Mouse (Mus musculus): Measurements from ENCODE around the gene Rad51d. TPM values are rescaled to one million over a fixed set of nuclear protein-coding genes. Genes with fewer than 3 reads are reported as not detected.
"Not testable (repeated sequence)": the region's sequence is repeated elsewhere in the genome, so short reads cannot be mapped to it uniquely, and the experiment has no call there.

Rad51d gene
- polyA plus RNA-seq, 1 experiment from 2014 or later = 14.3 TPM

DNA sequence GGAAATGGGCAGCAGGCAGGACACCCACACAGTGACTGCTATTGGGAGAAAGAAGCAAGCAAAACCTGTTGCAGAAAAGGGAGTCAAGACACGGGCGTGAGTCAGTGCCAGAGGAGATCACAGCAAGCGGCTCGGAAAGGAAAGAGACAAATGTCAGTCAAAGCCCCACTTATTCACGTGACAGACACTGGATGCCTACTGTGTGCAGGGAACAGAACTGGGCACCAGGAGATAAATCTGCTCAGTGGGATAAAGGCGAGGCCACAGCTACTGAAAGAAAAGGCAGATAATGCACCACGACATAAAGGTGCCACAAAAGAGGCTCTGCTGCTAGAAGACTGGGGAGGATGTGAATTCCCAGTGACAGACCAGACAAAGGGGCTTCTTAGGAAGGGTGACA lies 52.6 kb downstream of the Rad51d start:
- H3K27me3 ChIP-seq = no peaks in the 10 kb centered on the region
- no peaks in the 10 kb centered on the region for H3K9me3 ChIP-seq (replicated peaks)
- H3K9ac ChIP-seq = no peak overlapping the region
- H3K4me3 ChIP-seq (replicated peaks) = no peak overlapping the region
- peaks cover 15% of the 10 kb centered on the region for H3K4me1 ChIP-seq
- no peak for ATAC-seq (ENCODE audit: insufficient number of reproducible peaks, low FRiP score, low TSS enrichment, low read depth)
- no peak overlapping the region; the same call in 1 of the 2 replicates for H3K27ac ChIP-seq (replicated peaks)
- no peaks in the 10 kb centered on the region for H3K36me3 ChIP-seq
- H3K4me2 ChIP-seq (replicated peaks) = no peak overlapping the region
- 41% methylated on average over 7 of the region's 7 CpGs for WGBS

- Histone ChIP-seq H3K27me3 (no peaks in the 10 kb centered on the region), H3K27ac (replicated peaks) (no peak overlapping the region), H3K36me3 (no peaks in the 10 kb centered on the region), H3K9ac (no peak overlapping the region), H3K4me1 (peaks cover 15% of the 10 kb centered on the region), H3K4me3 (replicated peaks) (no peak overlapping the region), H3K9me3 (replicated peaks) (no peaks in the 10 kb centered on the region), H3K4me2 (replicated peaks) (no peak overlapping the region)
- 40% methylated on average over 7 of the region's 7 CpGs for WGBS
- peak; percentile 26; the same call in 1 of the 2 replicates for ATAC-seq (ENCODE audit: insufficient number of reproducible peaks, low FRiP score, low TSS enrichment, low read depth)
Observed at GRCm38 (mm10) chr11:82837192-82837591, 53.2 kb downstream of the Rad51d start.

GRCm38 (mm10) chr11:82835616-82836432 lies 54.6 kb downstream of the Rad51d start:
- no peaks in the 10 kb centered on the region for H3K36me3 ChIP-seq
- 73% methylated on average over 11 of the region's 11 CpGs for WGBS
- peaks cover 27% of the 10 kb centered on the region for H3K4me1 ChIP-seq
- H3K4me3 ChIP-seq (replicated peaks) = no peak overlapping the region
- H3K27me3 ChIP-seq = no peaks in the 10 kb centered on the region
- no peak overlapping the region for H3K4me2 ChIP-seq (replicated peaks)
- ATAC-seq (ENCODE audit: insufficient number of reproducible peaks, low FRiP score, low TSS enrichment, low read depth) = no peak
- no peaks in the 10 kb centered on the region for H3K9me3 ChIP-seq (replicated peaks)
- H3K27ac ChIP-seq (replicated peaks) = no peak overlapping the region
- H3K9ac ChIP-seq = no peak overlapping the region

- not testable (repeated sequence) for H3K36me3 ChIP-seq; ATAC-seq (ENCODE audit: insufficient number of reproducible peaks, low FRiP score, low TSS enrichment, low read depth); H3K27ac ChIP-seq (replicated peaks); H3K4me3 ChIP-seq (replicated peaks); H3K9ac ChIP-seq; H3K4me2 ChIP-seq (replicated peaks); H3K9me3 ChIP-seq (replicated peaks); H3K27me3 ChIP-seq
- 87% methylated on average over 7 of the region's 7 CpGs for WGBS
- H3K4me1 ChIP-seq = peaks cover 28% of the 10 kb centered on the region
Observed at GRCm38 (mm10) chr11:82834359-82834758, 56.1 kb downstream of the Rad51d start.

- Histone ChIP-seq H3K4me1 (peaks cover 28% of the 10 kb centered on the region), H3K27ac (replicated peaks) (no peak overlapping the region), H3K36me3 (no peaks in the 10 kb centered on the region), H3K9ac (no peak overlapping the region), H3K4me2 (replicated peaks) (no peak overlapping the region), H3K27me3 (no peaks in the 10 kb centered on the region), H3K4me3 (replicated peaks) (no peak overlapping the region), H3K9me3 (replicated peaks) (no peaks in the 10 kb centered on the region)
- WGBS = 86% methylated on average over 8 of the region's 8 CpGs
- no peak for ATAC-seq (ENCODE audit: insufficient number of reproducible peaks, low FRiP score, low TSS enrichment, low read depth)
Observed at GRCm38 (mm10) chr11:82833929-82834328, 56.5 kb downstream of the Rad51d start.

- ATAC-seq (ENCODE audit: insufficient number of reproducible peaks, low FRiP score, low TSS enrichment, low read depth); H3K4me3 ChIP-seq (replicated peaks); H3K27me3 ChIP-seq; H3K36me3 ChIP-seq; H3K27ac ChIP-seq (replicated peaks); H3K9me3 ChIP-seq (replicated peaks); H3K4me2 ChIP-seq (replicated peaks); H3K9ac ChIP-seq: not testable (repeated sequence)
- peaks cover 16% of the 10 kb centered on the region for H3K4me1 ChIP-seq
- WGBS = 73% methylated on average over 10 of the region's 10 CpGs
Observed at GRCm38 (mm10) chr11:82832402-82832801, 58.0 kb downstream of the Rad51d start.

GRCm38 (mm10) chr11:82831008-82831893 lies 59.2 kb downstream of the Rad51d start:
- no peaks in the 10 kb centered on the region for H3K9me3 ChIP-seq (replicated peaks)
- H3K9ac ChIP-seq = no peak overlapping the region
- no peak overlapping the region; the same call in 1 of the 2 replicates for H3K4me3 ChIP-seq (replicated peaks)
- no peaks in the 10 kb centered on the region for H3K27me3 ChIP-seq
- peak overlapping the region; percentile 32 for H3K4me2 ChIP-seq (replicated peaks)
- H3K4me1 ChIP-seq = peaks cover 13% of the 10 kb centered on the region
- H3K27ac ChIP-seq (replicated peaks) = peak overlapping the region; percentile 22; the same call in 1 of the 2 replicates
- H3K36me3 ChIP-seq = no peaks in the 10 kb centered on the region
- 8% methylated on average over 10 of the region's 10 CpGs for WGBS
- no peak for ATAC-seq (ENCODE audit: insufficient number of reproducible peaks, low FRiP score, low TSS enrichment, low read depth)

DNA sequence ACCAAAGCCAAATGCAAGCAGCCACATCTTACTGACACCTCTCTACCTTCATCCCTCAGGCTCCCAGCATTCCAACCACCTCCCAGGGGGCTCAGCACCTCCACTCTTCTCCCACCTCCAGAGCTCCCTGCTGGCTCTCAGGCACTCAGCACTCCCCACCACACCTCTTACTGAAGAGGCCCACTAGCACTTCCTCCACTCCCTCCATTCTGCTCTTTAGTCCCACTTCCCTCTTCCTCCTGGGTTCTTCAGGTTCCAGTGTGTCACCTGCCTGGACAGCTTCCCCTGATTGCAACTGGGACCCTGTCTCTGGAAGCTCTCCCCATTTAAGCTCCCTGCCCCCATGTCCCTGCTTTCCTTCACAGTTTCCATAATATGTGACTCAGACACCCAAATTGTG lies 63.6 kb downstream of the Rad51d start:
- Histone ChIP-seq H3K4me3 (replicated peaks) (no peak overlapping the region), H3K4me2 (replicated peaks) (no peak overlapping the region), H3K4me1 (peaks cover 14% of the 10 kb centered on the region), H3K36me3 (no peaks in the 10 kb centered on the region), H3K9me3 (replicated peaks) (no peaks in the 10 kb centered on the region), H3K27me3 (no peaks in the 10 kb centered on the region), H3K9ac (no peak overlapping the region), H3K27ac (replicated peaks) (no peak overlapping the region)
- no peak for ATAC-seq (ENCODE audit: insufficient number of reproducible peaks, low FRiP score, low TSS enrichment, low read depth)

Other genes starting within 250 kb of the Rad51d start
- 0.27 and 0.28 TPM in 2 replicates for gene Cct6b, start 126.3 kb downstream of the Rad51d start, polyA plus RNA-seq (2015; fragmentation: Nextera tagmentation; extraction: Ambion mirVana)
- gene Zfp830, start 126.3 kb downstream of the Rad51d start, polyA plus RNA-seq (2015; fragmentation: Nextera tagmentation; extraction: Ambion mirVana) = 37.7 and 42.3 TPM in 2 replicates
- 25.1 and 26.5 TPM in 2 replicates for gene Lig3, start 109.5 kb downstream of the Rad51d start, polyA plus RNA-seq (2015; fragmentation: Nextera tagmentation; extraction: Ambion mirVana)
- 12.5 and 15.3 TPM in 2 replicates for gene Rffl, start 19.4 kb downstream of the Rad51d start, polyA plus RNA-seq (2015; fragmentation: Nextera tagmentation; extraction: Ambion mirVana)
- gene Fndc8, start 1.5 kb upstream of the Rad51d start, polyA plus RNA-seq (2015; fragmentation: Nextera tagmentation; extraction: Ambion mirVana) = 0.39 and 0.51 TPM in 2 replicates
- 35.2 and 38.4 TPM in 2 replicates for gene Nle1, start 17.8 kb upstream of the Rad51d start, polyA plus RNA-seq (2015; fragmentation: Nextera tagmentation; extraction: Ambion mirVana)
- 18.9 and 28.4 TPM in 2 replicates for gene Unc45b, start 19.9 kb upstream of the Rad51d start, polyA plus RNA-seq (2015; fragmentation: Nextera tagmentation; extraction: Ambion mirVana)
- 2.6 and 2.7 TPM in 2 replicates for gene Slfn5, start 60.7 kb upstream of the Rad51d start, polyA plus RNA-seq (2015; fragmentation: Nextera tagmentation; extraction: Ambion mirVana)
- gene Slfn9, start 101.2 kb upstream of the Rad51d start, polyA plus RNA-seq (2015; fragmentation: Nextera tagmentation; extraction: Ambion mirVana) = 14.9 and 15.0 TPM in 2 replicates
- 0.76 and 1.0 TPM in 2 replicates for gene Slfn8, start 130.2 kb upstream of the Rad51d start, polyA plus RNA-seq (2015; fragmentation: Nextera tagmentation; extraction: Ambion mirVana)
- gene Slfn2, start 174.5 kb upstream of the Rad51d start, polyA plus RNA-seq (2015; fragmentation: Nextera tagmentation; extraction: Ambion mirVana) = 6.5 and 8.5 TPM in 2 replicates
- gene Slfn1, start 226.2 kb upstream of the Rad51d start, polyA plus RNA-seq (2015; fragmentation: Nextera tagmentation; extraction: Ambion mirVana) = 0.61 and 0.83 TPM in 2 replicates

Data from embryonic facial prominence, embryonic 15.5 days (tissue).